Mouse (Mus musculus) heart, embryonic 16.5 days (tissue): Measurements from ENCODE around the gene Best2. TPM values are rescaled to one million over a fixed set of nuclear protein-coding genes. Genes with fewer than 3 reads are reported as not detected.
A peak's percentile ranks its signal among the peaks of the same experiment; 100 is the strongest.

Experiments used
- ATAC-seq: fragments of 200-750 bp; cut with Nextera tagmentation; replicated peaks from 2 replicates; pipeline ENCODE4 v1.8.0; 2017; ENCODE audit warnings: moderate number of reproducible peaks; ENCODE audit not compliant: insufficient read depth, low FRiP score; ENCODE audit errors: extremely low read depth
- H3K27ac ChIP-seq: fragments of 300-500 bp; sonication (generic); 2 replicates; pipeline ENCODE4 v1.5.1; 2014; ENCODE audit warnings: mild to moderate bottlenecking, low read length, control low read depth, moderate library complexity
- H3K27me3 ChIP-seq: fragments of 300-500 bp; sonication (generic); 2 replicates; pipeline ENCODE4 v1.6.1; 2014; ENCODE audit warnings: low read length, mixed read lengths; ENCODE audit not compliant: control insufficient read depth, insufficient read depth
- H3K36me3 ChIP-seq: fragments of 300-500 bp; sonication (generic); 2 replicates; pipeline ENCODE4 v1.6.1; 2014; ENCODE audit not compliant: control insufficient read depth, insufficient read depth
- H3K4me1 ChIP-seq: fragments of 300-500 bp; sonication (generic); 2 replicates; pipeline ENCODE4 v1.6.1; 2014; ENCODE audit warnings: low read length, mixed read lengths; ENCODE audit not compliant: control insufficient read depth, insufficient read depth
- H3K4me2 ChIP-seq: fragments of 300-500 bp; sonication (generic); 2 replicates; pipeline ENCODE4 v1.6.1; 2014; ENCODE audit warnings: low read depth, mild to moderate bottlenecking, control low read depth, low read length
- H3K4me3 ChIP-seq: fragments of 300-500 bp; sonication (generic); 2 replicates; pipeline ENCODE4 v1.5.1; 2014; ENCODE audit warnings: mild to moderate bottlenecking, control low read depth, low read length
- H3K9ac ChIP-seq: fragments of 300-500 bp; sonication (generic); 2 replicates; pipeline ENCODE4 v1.6.1; 2014; ENCODE audit warnings: low read length, control low read depth
- H3K9me3 ChIP-seq: fragments of 300-500 bp; sonication (generic); replicated peaks from 2 replicates; pipeline ENCODE4 v1.6.1; 2016; ENCODE audit warnings: low read length; ENCODE audit not compliant: control insufficient read depth
- WGBS: fragments of 180-500 bp; shearing (Covaris S2); extraction: QIAGEN DNeasy Blood & Tissue Kit; methylation state at CpG from one replicate; pipeline ENCODE4 v1.1.7; 2014; 5-methylcytosine and 5-hydroxymethylcytosine counted together
- polyA plus RNA-seq: library from polyadenylated mRNA; unstranded; fragments of >200 nt; fragmentation: Nextera tagmentation; extraction: Ambion mirVana; gene quantifications from 2 replicates; pipeline ENCODE4 v1.2.1, GENCODE M21; 2015

Best2 gene
- polyA plus RNA-seq, 1 experiment from 2014 or later = not detected

DNA sequence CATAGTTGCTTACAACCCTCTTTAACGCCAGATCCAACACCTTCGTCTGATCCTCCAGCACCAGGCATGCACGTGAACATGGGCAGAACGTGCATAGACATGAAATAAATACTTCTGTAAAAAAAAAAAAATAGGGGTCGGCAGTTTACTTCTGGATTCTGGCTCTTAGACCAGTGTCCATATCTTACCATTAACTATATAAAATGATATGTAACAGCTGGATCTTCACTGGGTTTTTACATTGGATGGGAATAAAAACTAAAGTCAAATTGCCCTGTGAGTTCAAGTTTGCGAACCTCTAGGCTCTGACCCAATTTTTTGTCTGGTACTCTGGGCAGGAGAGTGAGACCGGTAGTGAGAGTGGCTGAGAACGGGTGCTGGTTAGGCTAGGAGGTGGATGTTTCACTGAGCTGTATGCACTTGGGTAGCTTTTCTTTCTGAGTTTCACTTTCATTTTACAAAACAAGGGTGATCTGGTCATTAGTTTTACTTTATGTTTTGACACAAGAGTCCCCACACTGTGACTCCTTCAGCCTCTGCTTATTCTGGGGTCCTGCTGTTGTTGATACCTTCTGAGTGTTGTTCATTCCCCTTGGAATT lies 39.7 kb downstream of the Best2 start:
- ATAC-seq = no peak
- Histone ChIP-seq H3K4me3 (no peak overlapping the region), H3K4me1 (peaks cover 37% of the 10 kb centered on the region), H3K4me2 (no peak overlapping the region), H3K27ac (no peak overlapping the region; the same call in 1 of the 2 replicates), H3K36me3 (peaks cover 16% of the 10 kb centered on the region), H3K9ac (no peak overlapping the region), H3K9me3 (no peaks in the 10 kb centered on the region), H3K27me3 (no peaks in the 10 kb centered on the region)
- WGBS = 79% methylated on average over 8 of the region's 8 CpGs

DNA sequence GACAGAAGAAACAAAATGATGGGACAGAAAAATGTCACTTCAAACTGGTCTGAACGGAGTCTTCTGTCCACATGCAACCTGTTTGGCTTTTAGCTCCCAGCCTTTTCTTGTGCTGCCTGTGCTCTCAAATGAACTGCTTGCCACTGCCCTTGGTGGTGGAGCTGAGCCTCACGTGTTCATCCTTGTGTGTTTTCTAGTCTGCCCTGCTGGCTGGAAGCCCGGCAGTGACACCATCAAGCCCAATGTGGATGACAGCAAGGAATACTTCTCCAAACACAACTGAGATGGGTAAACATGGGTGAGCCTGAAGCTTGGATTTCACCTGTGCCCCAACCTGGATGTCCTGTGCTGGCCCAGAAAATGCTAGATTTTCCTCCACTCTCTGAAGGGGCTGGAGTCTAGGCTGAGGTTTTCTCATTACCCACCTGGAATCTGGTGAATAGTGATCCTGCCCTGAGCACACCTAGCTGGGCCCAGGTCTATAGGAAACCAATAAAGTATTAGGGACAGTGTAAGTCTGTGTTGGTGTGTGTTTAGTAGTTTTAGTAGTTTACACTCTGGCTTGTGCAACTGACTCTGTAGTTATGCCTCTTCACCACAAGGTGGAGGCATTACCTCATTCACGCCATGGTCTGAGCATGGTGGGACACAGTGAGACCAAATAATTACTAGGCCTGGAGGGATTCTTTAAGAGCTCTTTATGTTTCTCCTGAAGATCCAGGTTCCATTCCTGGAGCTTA lies 40.4 kb downstream of the Best2 start:
- Histone ChIP-seq H3K4me3 (no peak overlapping the region), H3K4me1 (peaks cover 30% of the 10 kb centered on the region), H3K9me3 (no peaks in the 10 kb centered on the region), H3K27ac (no peak overlapping the region), H3K9ac (no peak overlapping the region), H3K4me2 (no peak overlapping the region), H3K36me3 (peaks cover 16% of the 10 kb centered on the region), H3K27me3 (no peaks in the 10 kb centered on the region)
- ATAC-seq = no peak
- 60% methylated on average over 4 of the region's 4 CpGs for WGBS

DNA sequence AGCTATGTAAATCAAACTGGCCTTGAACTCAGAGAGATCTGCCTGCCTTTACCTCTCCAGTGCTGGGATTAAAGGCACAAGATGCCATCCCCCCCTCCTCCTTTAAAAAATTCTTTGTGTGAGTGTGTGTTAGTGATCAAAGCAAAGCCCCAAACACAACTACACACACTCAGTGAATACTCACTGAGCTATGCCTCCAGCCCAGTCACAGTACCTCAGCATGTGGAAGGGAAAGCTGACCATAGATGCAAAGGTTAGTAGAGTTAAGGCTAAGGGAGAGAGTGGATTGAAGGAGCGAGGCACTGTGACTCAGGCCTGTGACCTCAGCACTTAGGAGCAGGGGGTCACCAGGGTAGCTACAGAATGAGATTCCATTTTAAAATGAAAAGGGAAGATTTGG lies 41.3 kb downstream of the Best2 start:
- peaks cover 32% of the 10 kb centered on the region for H3K4me1 ChIP-seq
- H3K4me3 ChIP-seq = no peak overlapping the region
- ATAC-seq = no peak
- H3K9ac ChIP-seq = no peak overlapping the region
- H3K4me2 ChIP-seq = no peak overlapping the region
- peaks cover 16% of the 10 kb centered on the region for H3K36me3 ChIP-seq
- H3K27ac ChIP-seq = no peak overlapping the region
- WGBS = 90% methylated on average over 1 of the region's 1 CpGs
- no peaks in the 10 kb centered on the region for H3K27me3 ChIP-seq
- no peaks in the 10 kb centered on the region for H3K9me3 ChIP-seq

GRCm38 (mm10) chr8:84970913-84971312 lies 43.4 kb downstream of the Best2 start:
- Histone ChIP-seq H3K4me2 (peak overlapping the region; percentile 86), H3K9me3 (no peaks in the 10 kb centered on the region), H3K36me3 (peaks cover 16% of the 10 kb centered on the region), H3K27ac (no peak overlapping the region), H3K27me3 (no peaks in the 10 kb centered on the region), H3K9ac (peak overlapping the region; percentile 88), H3K4me3 (peak overlapping the region; percentile 74), H3K4me1 (peaks cover 29% of the 10 kb centered on the region)
- WGBS = 42% methylated on average over 5 of the region's 5 CpGs
- ATAC-seq = no peak

GRCm38 (mm10) chr8:84970135-84970790 lies 44.1 kb downstream of the Best2 start:
- ATAC-seq = no peak
- peak overlapping the region; percentile 74 for H3K4me3 ChIP-seq
- H3K27me3 ChIP-seq = no peaks in the 10 kb centered on the region
- peaks cover 16% of the 10 kb centered on the region for H3K36me3 ChIP-seq
- H3K4me1 ChIP-seq = peaks cover 28% of the 10 kb centered on the region
- H3K4me2 ChIP-seq = peak overlapping the region; percentile 86
- peak overlapping the region; percentile 84 for H3K27ac ChIP-seq
- H3K9me3 ChIP-seq = no peaks in the 10 kb centered on the region
- WGBS = 8% methylated on average over 21 of the region's 21 CpGs
- peak overlapping the region; percentile 88 for H3K9ac ChIP-seq

DNA sequence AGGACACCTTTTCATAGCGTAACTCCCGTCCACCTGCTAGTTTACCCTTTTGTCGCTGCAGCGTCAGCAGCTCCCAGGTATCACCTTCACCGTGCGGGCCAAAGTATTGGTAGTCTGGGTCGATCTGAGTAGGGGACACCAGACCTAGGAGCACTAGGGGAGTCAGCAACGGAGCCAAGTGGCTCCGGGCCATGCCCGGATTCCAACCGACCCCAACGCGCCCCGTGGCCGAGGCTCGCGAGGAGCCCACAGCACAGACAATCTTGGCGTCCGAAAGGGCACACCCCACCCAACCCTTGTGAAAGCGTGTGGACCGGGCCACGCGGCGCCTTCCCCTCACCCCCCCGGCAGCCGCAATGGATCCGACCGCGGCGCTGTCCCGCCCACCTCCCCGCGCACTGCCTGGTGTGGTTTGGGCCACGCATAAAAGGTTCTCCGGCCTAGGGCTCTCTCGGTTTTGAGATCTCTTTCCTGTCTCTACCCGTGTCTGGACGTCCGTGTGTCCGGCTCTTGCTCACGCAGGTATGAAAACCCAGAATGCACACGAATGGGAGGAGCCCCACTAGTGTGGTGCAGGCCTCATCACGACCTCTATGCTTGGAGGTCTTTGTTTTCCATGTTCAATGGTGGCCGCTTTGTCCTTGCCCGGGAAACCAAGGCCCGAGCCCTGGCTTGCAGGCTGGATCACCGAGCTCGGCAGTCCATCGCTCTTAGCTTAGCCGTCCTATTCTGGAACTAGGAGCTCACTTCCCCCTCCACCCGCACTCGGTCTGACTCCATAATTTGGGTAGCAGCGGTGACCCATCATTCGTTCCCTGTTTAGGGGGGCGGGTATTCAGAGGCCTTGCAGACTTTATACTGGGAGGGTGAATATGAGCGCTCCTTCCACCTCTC lies 44.8 kb downstream of the Best2 start, which contains the start of the genes Gm49661, Prdx2 and Rnaseh2a:
Gene Gm49661 (minus strand): TSS at position 193 of the 894 bp plus-strand sequence.
Gene Prdx2 (plus strand): TSS at position 347 of the 894 bp plus-strand sequence.
Gene Rnaseh2a (minus strand): TSS at position 527 of the 894 bp plus-strand sequence.
- ATAC-seq = peak; percentile 65
- no peaks in the 10 kb centered on the region for H3K9me3 ChIP-seq
- no peaks in the 10 kb centered on the region for H3K27me3 ChIP-seq
- peaks cover 13% of the 10 kb centered on the region for H3K36me3 ChIP-seq
- H3K4me1 ChIP-seq = peaks cover 33% of the 10 kb centered on the region
- under 1% methylated on average over 56 of the region's 56 CpGs for WGBS
- peak within 1 kb of the TSS; percentile 86 for H3K4me2 ChIP-seq
- H3K27ac ChIP-seq = peak within 1 kb of the TSS; percentile 84
- H3K4me3 ChIP-seq = peak within 1 kb of the TSS; percentile 74
- H3K9ac ChIP-seq = peak within 1 kb of the TSS; percentile 88

DNA sequence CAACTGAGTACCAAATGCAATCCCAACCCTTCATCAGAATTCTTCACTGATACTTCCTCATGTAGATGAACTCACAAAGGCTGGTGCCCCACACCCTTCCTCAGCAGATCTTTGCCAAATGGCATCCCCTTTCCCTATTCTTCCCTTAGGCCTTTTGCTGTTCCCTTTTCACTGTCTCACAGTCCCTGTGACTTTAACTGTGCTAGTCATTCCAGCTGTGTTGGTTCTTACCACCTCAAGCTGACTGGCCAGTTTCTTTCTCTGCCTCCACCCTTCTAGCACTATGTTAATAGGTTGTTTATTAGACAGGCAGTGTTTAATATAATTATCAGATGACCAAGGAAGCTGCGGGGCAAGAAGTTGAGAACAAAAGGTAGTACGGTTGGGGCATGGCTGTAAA lies 45.7 kb downstream of the Best2 start:
- Histone ChIP-seq H3K27me3 (no peaks in the 10 kb centered on the region), H3K9me3 (no peaks in the 10 kb centered on the region), H3K4me2 (peak overlapping the region; percentile 86), H3K4me1 (peaks cover 33% of the 10 kb centered on the region), H3K27ac (peak overlapping the region; percentile 84), H3K36me3 (peaks cover 9% of the 10 kb centered on the region), H3K4me3 (peak overlapping the region; percentile 74), H3K9ac (peak overlapping the region; percentile 88)
- WGBS = 19% methylated on average over 2 of the region's 2 CpGs
- no peak for ATAC-seq

- peaks cover 12% of the 10 kb centered on the region for H3K36me3 ChIP-seq
- no peak for ATAC-seq
- no peak overlapping the region for H3K4me3 ChIP-seq
- H3K27ac ChIP-seq = no peak overlapping the region
- WGBS = 84% methylated on average over 13 of the region's 13 CpGs
- H3K9me3 ChIP-seq = no peaks in the 10 kb centered on the region
- H3K4me1 ChIP-seq = peaks cover 33% of the 10 kb centered on the region
- no peaks in the 10 kb centered on the region for H3K27me3 ChIP-seq
- H3K4me2 ChIP-seq = no peak overlapping the region
- no peak overlapping the region for H3K9ac ChIP-seq
Observed at GRCm38 (mm10) chr8:84967532-84968304, 46.6 kb downstream of the Best2 start.
